Comparison of ENCODE assay signal across 15 mouse cellular contexts in genomic region chr11:61108911-61109361, GRCm38 (mm10). TPM values are rescaled to one million over a fixed set of nuclear protein-coding genes. Genes with fewer than 3 reads are reported as not detected.
DNase-seq lines count a peak whose midpoint lies in the region; ATAC-seq and TF ChIP-seq lines count a peak whose summit lies in the region.
"Had no signal": no experiment of that assay in that cellular context is flagged by ENCODE, and none has a peak within 500 bp of the region (broad histone marks: within the 10 kb centered on the region; RNA-seq: fewer than 3 reads in every experiment).

No protein-coding gene starts in this region.

- no peak overlapping the region for H3K4me3 ChIP-seq in left cerebral cortex, adult 2 months
- H3K4me3 ChIP-seq in bone marrow, adult 2 months (replicated peaks; ENCODE audit: control insufficient read depth, low read depth, low read length), result peak overlapping the region; percentile 41
- H3K4me3 ChIP-seq: liver, embryonic 13.5 days had no signal

- TF ChIP-seq POLR2A in bone marrow, adult 2 months (IDR thresholded peaks at IDR 0.05; ENCODE audit: borderline replicate concordance, control insufficient read depth, low read depth, low read length), result peak; percentile 32; the same call in 1 of the 2 replicates

- TF ChIP-seq CTCF in left cerebral cortex, adult 2 months (IDR thresholded peaks at IDR 0.05), result no peak
- TF ChIP-seq CTCF in bone marrow, adult 2 months (IDR thresholded peaks at IDR 0.05; ENCODE audit: control insufficient read depth, insufficient read depth, low read length), result no peak

- H3K27ac ChIP-seq in left cerebral cortex, adult 2 months, result no peak overlapping the region
- peak overlapping the region; percentile 82 for H3K27ac ChIP-seq in bone marrow, adult 2 months (ENCODE audit: control insufficient read depth, insufficient read depth, low read depth, low read length, poor library complexity)
- H3K27ac ChIP-seq: hindbrain, postnatal 0 days; liver, embryonic 13.5 days had no signal

- intact Hi-C loops in left cerebral cortex, postnatal 25 days (cut with DNase I), result no loop called here
- intact Hi-C loops in left cerebral cortex, adult 2 months (cut with DNase I), result loop anchor here (5.0 to 10.0 kb wide), 2 partner anchors 33 to 396 kb away; partner anchors contain the start of gene B9d1

- ATAC-seq in megakaryocyte progenitor cell, adult 5-6 weeks (replicated peaks; ENCODE audit: poor library complexity), result peak; percentile 54
- ATAC-seq: hindbrain, postnatal 0 days; Patski had no signal

- DNase-seq in left cerebral cortex, postnatal 25 days (ENCODE audit: low spot score in 2 of 2), result peak; percentile 4 to 9
- no peak for DNase-seq in left cerebral cortex, adult 2 months (ENCODE audit: extremely low spot score in 1 of 2, low spot score in 2 of 2)
- peak; percentile 79 to 85 for DNase-seq in spleen, postnatal 36 days (ENCODE audit: low spot score in 2 of 2)
- no peak for DNase-seq in adrenal gland, postnatal 14 days
- DNase-seq in adrenal gland, adult 18-20 months (ENCODE audit: low spot score in 2 of 2), result no peak
- DNase-seq in gastrocnemius, postnatal 4 days (ENCODE audit: low spot score in 2 of 2), result no peak
- DNase-seq: cerebellum, adult 8-10 months; gastrocnemius, postnatal 10 days; kidney, adult 8-10 months; liver, embryonic 13.5 days; right cerebral cortex, postnatal 25 days had no signal

- WGBS in bone marrow, adult 2 months, result 48% methylated on average over 12 of the region's 12 CpGs

- peaks cover 17% of the 10 kb centered on the region for H3K4me1 ChIP-seq in bone marrow, adult 2 months (ENCODE audit: control insufficient read depth, insufficient read depth, low read length)

RNA-seq across cellular contexts. Expression of gene Tnfrsf13b, which starts 17.6 kb away (rescaled TPM):
- 1 to 10 TPM; 1.4 to 1.8 TPM for total RNA-seq in left cerebral cortex, postnatal 25 days (2021)
- 1 to 10 TPM; 1.2 to 1.4 TPM for total RNA-seq in left cerebral cortex, adult 2 months (2021)
- polyA plus RNA-seq in bone marrow, adult 2 months (2011; ENCODE audit: insufficient read depth, insufficient read length, low replicate concordance, missing spikeins), result 11.5 and 21.8 TPM in 2 replicates
- total RNA-seq in megakaryocyte progenitor cell, adult 5-6 weeks (2015), result 39.9 and 42.4 TPM in 2 replicates
- 55.3 and 64.2 TPM in 2 replicates for total RNA-seq in megakaryocyte progenitor cell, adult 5-6 weeks (2017)
- 0.85 and 3.9 TPM in 2 replicates for total RNA-seq in adrenal gland, postnatal 14 days (2021)
- under 1 TPM; 0.50 to 0.70 TPM for total RNA-seq in adrenal gland, adult 18-20 months (2021)
- 1 to 10 TPM; 1.1 to 1.6 TPM for total RNA-seq in gastrocnemius, postnatal 4 days (2021)
- polyA plus RNA-seq: Patski had no signal

Comparison
In these comparisons a context has a peak if more than half of its experiments do, and no peak if none do; other contexts are left out.
1. DNase-seq: peak in left cerebral cortex, postnatal 25 days (2 of 2) and spleen, postnatal 36 days (2 of 2); none in left cerebral cortex, adult 2 months (0 of 2), adrenal gland, postnatal 14 days (single experiment), adrenal gland, adult 18-20 months (0 of 2) and gastrocnemius, postnatal 4 days (0 of 2).